In the genomic region with DNA sequence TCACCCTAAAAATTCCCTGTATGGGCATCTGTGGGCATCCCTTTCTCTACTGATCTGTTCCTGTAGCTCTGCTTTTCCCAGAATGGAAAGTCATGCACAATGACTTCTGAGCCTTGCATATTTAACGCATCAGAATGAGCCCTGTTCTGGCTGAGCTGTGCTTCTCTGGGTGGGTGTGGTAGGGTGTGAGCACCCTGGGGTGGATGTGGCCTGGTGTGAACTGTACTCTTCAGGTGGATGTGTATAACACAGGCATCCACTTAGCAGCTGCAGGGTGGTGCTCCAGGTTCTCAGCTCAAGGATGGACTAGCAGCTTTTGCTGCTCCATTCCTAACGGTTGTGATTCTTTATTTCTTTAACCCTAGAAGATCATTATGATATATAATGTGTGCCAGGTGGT, we compare ENCODE assay signal across 23 mouse cellular contexts. TPM values are rescaled to one million over a fixed set of nuclear protein-coding genes. Genes with fewer than 3 reads are reported as not detected.
A peak's percentile ranks its signal among the peaks of the same experiment; 100 is the strongest.
DNase-seq lines count a peak whose midpoint lies in the region; ATAC-seq and TF ChIP-seq lines count a peak whose summit lies in the region.
"Had no signal": no experiment of that assay in that cellular context is flagged by ENCODE, and none has a peak within 500 bp of the region (broad histone marks: within the 10 kb centered on the region; RNA-seq: fewer than 3 reads in every experiment).

No protein-coding gene starts in this region.

- H3K4me3 ChIP-seq in kidney, embryonic 16.5 days (ENCODE audit: low read length): no peak overlapping the region
- H3K4me3 ChIP-seq in intestine, embryonic 15.5 days (replicated peaks): no peak overlapping the region
- no peak overlapping the region for H3K4me3 ChIP-seq in liver, embryonic 12.5 days
- H3K4me3 ChIP-seq in small intestine, adult 2 months (ENCODE audit: low read depth, low read length): no peak overlapping the region
- H3K4me3 ChIP-seq: gastrocnemius, adult 2 months; heart, embryonic 13.5 days; limb, embryonic 12.5 days; megakaryocyte, embryonic 14.5 days; midbrain, embryonic 12.5 days; neural tube, embryonic 13.5 days; stomach, embryonic 15.5 days had no signal

- no peak overlapping the region for H3K9ac ChIP-seq in kidney, embryonic 16.5 days (replicated peaks; ENCODE audit: low read length)
- H3K9ac ChIP-seq in intestine, embryonic 15.5 days: no peak overlapping the region
- H3K9ac ChIP-seq in liver, embryonic 12.5 days: no peak overlapping the region
- H3K9ac ChIP-seq: heart, embryonic 13.5 days; hindbrain, embryonic 14.5 days; limb, embryonic 12.5 days; midbrain, embryonic 12.5 days; neural tube, embryonic 13.5 days; stomach, embryonic 15.5 days had no signal

- TF ChIP-seq CTCF in small intestine, adult 2 months (IDR thresholded peaks at IDR 0.05; ENCODE audit: extremely low read depth, insufficient read length, insufficient replicate concordance, low read depth, low read length): no peak

- no peaks in the 10 kb centered on the region for H3K9me3 ChIP-seq in kidney, embryonic 16.5 days (ENCODE audit: low read length)
- H3K9me3 ChIP-seq in intestine, embryonic 15.5 days: no peaks in the 10 kb centered on the region
- no peaks in the 10 kb centered on the region for H3K9me3 ChIP-seq in liver, embryonic 12.5 days (replicated peaks)
- H3K9me3 ChIP-seq: heart, embryonic 13.5 days; limb, embryonic 12.5 days; megakaryocyte, embryonic 14.5 days; midbrain, embryonic 12.5 days; neural tube, embryonic 13.5 days; stomach, embryonic 15.5 days had no signal

- WGBS in kidney, embryonic 16.5 days: 70% methylated on average over 2 of the region's 2 CpGs
- WGBS in intestine, embryonic 15.5 days: 75% methylated on average over 2 of the region's 2 CpGs
- WGBS in liver, embryonic 12.5 days (ENCODE audit: insufficient replicate concordance): 84% methylated on average over 2 of the region's 2 CpGs
- WGBS in small intestine, adult 2 months: 17% methylated on average over 2 of the region's 2 CpGs

- no peaks in the 10 kb centered on the region for H3K36me3 ChIP-seq in kidney, embryonic 16.5 days (ENCODE audit: insufficient read depth, low read length)
- H3K36me3 ChIP-seq in intestine, embryonic 15.5 days: no peaks in the 10 kb centered on the region
- peaks cover 2% of the 10 kb centered on the region; the same call in 1 of the 2 replicates for H3K36me3 ChIP-seq in liver, embryonic 12.5 days
- H3K36me3 ChIP-seq in small intestine, adult 2 months (ENCODE audit: control insufficient read depth, insufficient read depth, low read length): peaks cover 6% of the 10 kb centered on the region
- H3K36me3 ChIP-seq: midbrain, embryonic 12.5 days; neural tube, embryonic 13.5 days; stomach, embryonic 15.5 days had no signal

- no peak for DNase-seq in kidney, postnatal 36 days
- no peak for DNase-seq in layer of hippocampus, adult 18-20 months (ENCODE audit: low spot score in 2 of 2)
- DNase-seq: adrenal gland, adult 8-10 months; cerebellum, adult 8-10 months; cerebellum, postnatal 25 days; gastrocnemius, adult 2 months; heart, postnatal 10 days; lung, adult 18-20 months; lung, postnatal 4 days had no signal

- no peaks in the 10 kb centered on the region for H3K4me1 ChIP-seq in kidney, embryonic 16.5 days (ENCODE audit: insufficient read depth, low read length)
- H3K4me1 ChIP-seq in intestine, embryonic 15.5 days (replicated peaks): 0 out of 2 replicates have a peak, but pooled peaks cover 9% of the 10 kb centered on the region
- H3K4me1 ChIP-seq in liver, embryonic 12.5 days: peaks cover 46% of the 10 kb centered on the region
- H3K4me1 ChIP-seq in small intestine, adult 2 months (ENCODE audit: control insufficient read depth, insufficient read depth, insufficient read length, low read length): peaks cover 15% of the 10 kb centered on the region; the same call in 1 of the 2 replicates
- H3K4me1 ChIP-seq: limb, embryonic 12.5 days; neural tube, embryonic 13.5 days; stomach, embryonic 15.5 days had no signal

- H3K4me2 ChIP-seq in kidney, embryonic 16.5 days (replicated peaks; ENCODE audit: low read depth, low read length): no peak overlapping the region
- H3K4me2 ChIP-seq in intestine, embryonic 15.5 days (replicated peaks): peak overlapping the region; percentile 30; the same call in 1 of the 2 replicates
- H3K4me2 ChIP-seq in liver, embryonic 12.5 days: no peak overlapping the region
- H3K4me2 ChIP-seq: heart, embryonic 13.5 days; hindbrain, embryonic 14.5 days; limb, embryonic 12.5 days; midbrain, embryonic 12.5 days; neural tube, embryonic 13.5 days; stomach, embryonic 15.5 days had no signal

- H3K27ac ChIP-seq in kidney, embryonic 16.5 days (ENCODE audit: low read length): peak overlapping the region; percentile 58; the same call in 1 of the 2 replicates
- H3K27ac ChIP-seq in intestine, embryonic 15.5 days: peak overlapping the region; percentile 86
- H3K27ac ChIP-seq in liver, embryonic 12.5 days: peak overlapping the region; percentile 52; the same call in 1 of the 2 replicates
- peak overlapping the region; percentile 97 for H3K27ac ChIP-seq in small intestine, adult 2 months (ENCODE audit: insufficient read depth, low read depth, low read length)
- H3K27ac ChIP-seq: gastrocnemius, adult 2 months; heart, embryonic 13.5 days; hindbrain, embryonic 14.5 days; limb, embryonic 12.5 days; midbrain, embryonic 12.5 days; neural tube, embryonic 13.5 days; stomach, embryonic 15.5 days had no signal

- no peaks in the 10 kb centered on the region for H3K27me3 ChIP-seq in kidney, embryonic 16.5 days (ENCODE audit: insufficient read depth, low read length)
- no peaks in the 10 kb centered on the region for H3K27me3 ChIP-seq in intestine, embryonic 15.5 days (replicated peaks)
- H3K27me3 ChIP-seq in liver, embryonic 12.5 days (replicated peaks): no peaks in the 10 kb centered on the region
- H3K27me3 ChIP-seq in small intestine, adult 2 months (ENCODE audit: control insufficient read depth, insufficient read depth, low read length): no peaks in the 10 kb centered on the region
- H3K27me3 ChIP-seq: heart, embryonic 13.5 days; limb, embryonic 12.5 days; megakaryocyte, embryonic 14.5 days; midbrain, embryonic 12.5 days; neural tube, embryonic 13.5 days; stomach, embryonic 15.5 days had no signal

- no peak for TF ChIP-seq POLR2A in small intestine, adult 2 months (IDR thresholded peaks at IDR 0.05; ENCODE audit: low read depth, low read length)

- no peak for ATAC-seq in kidney, embryonic 16.5 days (ENCODE audit: low FRiP score, low TSS enrichment)
- ATAC-seq in intestine, embryonic 15.5 days: peak; percentile 76
- ATAC-seq in liver, embryonic 12.5 days: no peak
- no peak for ATAC-seq in monocyte, adult 5-6 weeks (replicated peaks; ENCODE audit: insufficient number of reproducible peaks, low FRiP score, low TSS enrichment, poor library complexity, severe bottlenecking)
- ATAC-seq: forebrain, embryonic 14.5 days; lung, postnatal 0 days had no signal

RNA-seq across cellular contexts. Expression of gene Abl1, which starts 31.8 kb away (rescaled TPM):
- polyA plus RNA-seq in kidney, embryonic 16.5 days (2015; fragmentation: Nextera tagmentation; extraction: Ambion mirVana): 43.7 and 48.0 TPM in 2 replicates
- 31.2 and 31.3 TPM in 2 replicates for polyA plus RNA-seq in intestine, embryonic 15.5 days (2015; fragmentation: Nextera tagmentation; extraction: Ambion mirVana)
- 12.9 and 13.4 TPM in 2 replicates for polyA plus RNA-seq in liver, embryonic 12.5 days (2016; fragmentation: Nextera tagmentation; extraction: Ambion mirVana)
- polyA plus RNA-seq in small intestine, adult 2 months (2012; rRNA removed): 28.0 and 55.5 TPM in 2 replicates
- total RNA-seq in monocyte, adult 5-6 weeks (2017): 22.7 to 41.9 TPM (median 30.4 TPM) in 3 replicates
- 10 to 100 TPM; 42.5 to 46.0 TPM for total RNA-seq in layer of hippocampus, adult 18-20 months (2021)

RNA-seq across cellular contexts. Expression of gene Exosc2, which starts 49.4 kb away (rescaled TPM):
- 75.1 and 79.7 TPM in 2 replicates for polyA plus RNA-seq in kidney, embryonic 16.5 days (2015; fragmentation: Nextera tagmentation; extraction: Ambion mirVana)
- 63.1 and 69.3 TPM in 2 replicates for polyA plus RNA-seq in intestine, embryonic 15.5 days (2015; fragmentation: Nextera tagmentation; extraction: Ambion mirVana)
- polyA plus RNA-seq in liver, embryonic 12.5 days (2016; fragmentation: Nextera tagmentation; extraction: Ambion mirVana): 57.8 and 64.9 TPM in 2 replicates
- 2.5 and 4.0 TPM in 2 replicates for polyA plus RNA-seq in small intestine, adult 2 months (2012; rRNA removed)
- total RNA-seq in monocyte, adult 5-6 weeks (2017): 25.4 to 40.2 TPM (median 28.2 TPM) in 3 replicates
- total RNA-seq in layer of hippocampus, adult 18-20 months (2021): 10 to 100 TPM; 21.8 to 22.3 TPM

Comparison
In these comparisons a context has a peak if more than half of its experiments do, and no peak if none do; other contexts are left out.
1. RNA of gene Exosc2, which starts 49.4 kb away (polyA plus RNA-seq): 75.1 to 79.7 TPM in kidney, embryonic 16.5 days, 57.8 to 64.9 TPM in liver, embryonic 12.5 days and 63.1 to 69.3 TPM in intestine, embryonic 15.5 days; 2.5 to 4.0 TPM in small intestine, adult 2 months; every median in the first group is over 10 times any median in the second.
2. Peak in every context shown above with its lines, with median percentiles within 50 percentile points of each other: H3K27ac ChIP-seq.